Mouse (Mus musculus): ENCODE data around the gene Zscan2. TPM values are rescaled to one million over a fixed set of nuclear protein-coding genes. Genes with fewer than 3 reads are reported as not detected.

The Zscan2 gene
- total RNA-seq, 1 experiment from 2014 or later = 10.8 TPM

DNA sequence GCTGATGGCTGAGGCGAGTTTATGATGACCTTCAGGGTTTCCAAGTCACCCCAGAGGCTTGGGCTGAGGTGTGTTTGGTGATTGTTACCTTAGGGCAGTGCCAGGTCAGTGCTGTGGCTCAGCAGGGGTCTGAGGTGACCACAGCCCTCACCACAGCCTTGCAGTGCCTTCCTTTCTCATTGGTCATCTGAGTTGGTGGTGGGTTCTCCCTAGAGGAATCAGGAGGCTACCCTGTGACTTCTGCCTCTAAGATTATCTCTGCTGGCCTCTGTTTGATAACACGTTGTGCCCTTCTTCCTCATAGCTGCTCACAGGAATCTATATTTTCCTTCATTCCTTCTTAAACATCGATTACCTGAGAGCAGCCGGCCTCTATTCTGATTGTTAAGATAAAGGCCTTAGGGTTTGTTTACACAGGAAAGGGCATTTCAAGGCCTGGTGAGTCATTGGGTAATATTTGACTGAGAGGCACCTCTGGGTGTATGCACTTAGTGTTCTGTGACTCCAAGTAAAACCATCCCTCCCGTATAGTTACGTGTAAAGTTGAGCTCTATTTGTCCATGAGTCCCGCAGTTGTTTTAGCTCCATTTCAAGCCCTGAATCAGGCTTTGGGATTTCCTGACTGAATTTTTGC, 5.9 kb downstream of the Zscan2 start:
- ATAC-seq (ENCODE audit: extremely low read depth, insufficient number of reproducible peaks, low FRiP score, poor library complexity, severe bottlenecking) = no peak

DNA sequence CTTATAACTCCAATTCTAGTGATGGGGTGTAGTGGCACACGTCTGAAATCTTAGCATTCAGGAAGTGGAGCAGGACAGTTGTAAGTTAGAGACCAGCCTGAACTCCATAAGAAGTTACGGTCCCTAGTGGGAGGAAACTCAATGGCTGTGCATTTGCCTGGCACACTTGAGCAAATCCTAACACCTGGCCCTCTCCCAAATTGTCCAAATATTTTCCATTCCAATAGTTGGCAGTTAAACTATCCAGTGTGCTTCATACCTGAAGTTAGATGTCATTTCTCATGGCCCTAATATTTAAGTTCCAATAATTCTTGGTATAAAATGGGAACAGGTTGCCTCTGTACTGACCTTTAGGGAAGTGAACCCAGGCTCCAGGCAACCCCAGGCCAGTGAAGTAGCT, 8.0 kb downstream of the Zscan2 start:
- no peak for ATAC-seq (ENCODE audit: extremely low read depth, insufficient number of reproducible peaks, low FRiP score, poor library complexity, severe bottlenecking)

DNA sequence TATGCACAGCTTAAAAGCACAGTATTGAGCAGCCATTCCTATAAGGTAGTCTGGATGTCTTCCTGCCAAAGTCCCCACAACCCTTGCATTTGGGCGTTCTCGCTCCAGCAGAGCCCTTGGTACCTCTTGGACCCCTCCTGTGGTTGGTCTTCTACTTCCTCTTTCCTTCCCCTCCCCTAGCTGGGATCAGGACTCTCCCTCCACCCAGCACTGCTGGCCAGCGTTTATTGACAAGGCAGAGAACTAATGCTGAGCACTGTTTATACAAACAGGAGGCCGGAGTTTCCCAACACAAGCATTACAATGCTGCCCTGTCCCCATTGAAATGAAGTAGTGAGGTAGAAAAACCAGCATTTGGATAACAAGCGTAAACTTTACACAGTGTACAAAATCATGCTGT, 12.3 kb downstream of the Zscan2 start:
- no peak for ATAC-seq (ENCODE audit: extremely low read depth, insufficient number of reproducible peaks, low FRiP score, poor library complexity, severe bottlenecking)

DNA sequence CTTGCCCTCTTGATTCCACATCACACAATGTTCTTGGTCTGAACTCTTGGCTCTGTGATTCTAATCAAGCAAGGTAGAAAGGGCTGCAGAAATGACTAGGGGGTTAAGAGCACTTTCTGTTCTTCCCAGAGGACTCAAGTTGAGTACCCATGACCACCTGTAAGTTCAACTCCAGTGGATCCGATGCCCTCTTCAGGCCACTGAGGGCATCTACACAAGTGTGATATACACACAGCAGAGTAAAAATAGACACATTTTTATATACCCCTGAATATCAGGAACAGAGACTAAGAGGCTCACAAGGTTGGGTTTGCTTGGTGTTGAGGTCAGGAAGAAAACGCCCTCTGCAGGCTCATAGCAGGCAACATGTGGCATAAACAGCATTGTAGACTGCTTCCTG, 12.9 kb downstream of the Zscan2 start:
- no peak for ATAC-seq (ENCODE audit: extremely low read depth, insufficient number of reproducible peaks, low FRiP score, poor library complexity, severe bottlenecking)

DNA sequence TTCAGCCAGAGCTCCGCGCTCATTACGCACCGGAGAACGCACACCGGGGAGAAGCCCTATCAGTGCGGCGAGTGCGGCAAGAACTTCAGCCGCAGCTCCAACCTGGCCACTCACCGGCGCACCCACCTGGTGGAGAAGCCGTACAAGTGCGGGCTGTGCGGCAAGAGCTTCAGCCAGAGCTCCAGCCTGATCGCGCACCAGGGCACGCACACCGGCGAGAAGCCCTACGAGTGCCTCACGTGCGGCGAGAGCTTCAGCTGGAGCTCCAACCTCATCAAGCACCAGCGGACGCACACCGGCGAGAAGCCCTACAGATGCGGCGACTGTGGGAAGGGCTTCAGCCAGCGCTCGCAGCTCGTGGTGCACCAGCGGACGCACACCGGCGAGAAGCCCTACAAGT, 15.0 kb downstream of the Zscan2 start:
- ATAC-seq (ENCODE audit: extremely low read depth, insufficient number of reproducible peaks, low FRiP score, poor library complexity, severe bottlenecking) = no peak

DNA sequence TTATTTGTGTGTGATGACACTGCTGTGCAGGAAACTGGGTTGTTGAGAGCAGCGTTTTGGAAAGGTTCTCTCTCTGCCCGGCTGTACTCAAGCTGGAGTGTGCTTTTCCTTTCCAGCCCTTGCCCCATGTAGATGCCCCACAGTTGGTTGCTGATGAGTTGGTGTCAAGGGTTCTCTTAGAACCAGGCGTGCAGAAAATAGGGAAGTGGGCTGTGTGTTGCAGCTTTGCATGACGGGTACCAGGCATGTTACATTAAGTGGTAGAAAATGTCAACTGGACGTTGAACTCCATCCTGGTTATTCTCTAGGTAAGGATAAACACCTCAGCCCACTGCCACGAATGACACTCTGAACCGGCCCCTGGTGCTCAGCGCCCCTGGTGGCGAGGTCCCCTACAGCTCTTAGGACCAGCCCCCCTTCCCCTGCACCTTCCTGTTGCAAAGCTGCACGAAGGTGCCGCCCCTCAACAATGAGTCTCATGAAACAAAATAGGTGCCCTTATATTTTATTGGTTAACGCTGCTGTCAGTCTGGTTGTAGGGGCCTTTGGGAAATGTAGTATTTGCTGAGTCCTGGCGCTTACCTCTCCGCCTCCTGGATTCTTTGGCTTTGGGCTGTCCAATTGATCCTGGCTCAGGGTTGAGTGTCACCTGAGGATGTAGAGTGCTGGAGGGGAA, 22.2 kb downstream of the Zscan2 start:
- ATAC-seq (ENCODE audit: extremely low read depth, insufficient number of reproducible peaks, low FRiP score, poor library complexity, severe bottlenecking) = peak; percentile 93

DNA sequence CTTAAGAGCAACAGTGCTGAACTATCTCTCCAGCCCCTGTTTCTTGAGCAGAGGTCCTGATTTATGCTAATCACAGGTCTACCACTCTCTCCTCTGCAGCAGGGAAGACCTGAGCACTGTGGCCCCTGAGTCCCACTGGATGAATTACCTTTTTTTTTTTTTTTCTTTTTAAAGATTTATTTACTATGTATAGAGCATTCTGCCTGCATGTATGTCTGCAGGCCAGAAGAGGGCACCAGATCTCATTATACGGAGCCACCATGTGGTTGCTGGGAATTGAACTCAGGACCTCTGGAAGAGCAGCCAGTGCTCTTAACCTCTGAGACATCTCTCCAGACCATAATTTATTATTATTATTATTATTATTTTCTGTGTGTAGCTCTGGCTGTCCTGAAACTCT, 24.9 kb downstream of the Zscan2 start:
- no peak for ATAC-seq (ENCODE audit: extremely low read depth, insufficient number of reproducible peaks, low FRiP score, poor library complexity, severe bottlenecking)

DNA sequence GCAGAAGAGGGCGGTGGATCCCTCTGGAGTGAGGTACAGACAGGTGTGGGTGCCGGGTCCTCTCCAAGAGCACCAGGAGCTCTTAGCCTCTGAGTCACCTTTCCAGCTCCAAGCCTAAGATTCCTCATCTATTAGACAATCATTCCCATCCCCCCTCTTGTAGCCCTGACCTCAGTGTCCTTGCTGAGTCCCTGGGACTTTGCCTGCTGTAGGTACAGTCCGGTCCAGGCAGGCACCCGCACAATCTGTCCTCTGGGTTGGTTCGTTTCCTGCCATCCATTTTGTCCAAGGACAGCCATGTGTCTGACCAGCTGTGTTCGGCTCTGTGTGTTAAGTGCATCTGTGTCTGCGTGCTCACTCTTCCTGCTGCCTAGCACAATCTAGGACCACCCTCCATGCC, 27.9 kb downstream of the Zscan2 start:
- ATAC-seq (ENCODE audit: extremely low read depth, insufficient number of reproducible peaks, low FRiP score, poor library complexity, severe bottlenecking) = no peak

DNA sequence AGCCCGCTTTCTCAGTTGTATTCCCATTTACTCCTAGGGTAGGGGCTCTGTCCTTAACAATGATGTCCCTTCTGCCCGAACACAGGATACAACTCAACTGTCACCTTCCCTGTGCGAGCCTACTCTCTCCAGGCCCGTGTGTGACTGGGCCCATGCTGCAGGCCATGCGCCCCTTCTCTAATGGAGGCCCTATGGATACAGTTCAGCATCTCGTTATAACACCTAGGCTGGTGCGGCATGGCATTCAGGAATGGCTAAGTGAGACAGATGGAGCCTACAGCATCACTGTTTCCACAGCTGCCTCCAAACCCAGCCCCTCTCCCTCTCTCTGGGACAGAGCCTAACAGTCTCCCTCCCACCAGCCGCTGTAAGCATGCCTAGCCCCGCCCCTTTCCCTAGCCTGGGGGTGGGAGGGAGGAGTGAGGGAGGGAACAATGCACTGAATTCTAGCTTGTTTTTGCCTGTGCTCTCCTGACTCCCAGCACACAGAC, 28.3 kb downstream of the Zscan2 start:
- no peak for ATAC-seq (ENCODE audit: extremely low read depth, insufficient number of reproducible peaks, low FRiP score, poor library complexity, severe bottlenecking)

DNA sequence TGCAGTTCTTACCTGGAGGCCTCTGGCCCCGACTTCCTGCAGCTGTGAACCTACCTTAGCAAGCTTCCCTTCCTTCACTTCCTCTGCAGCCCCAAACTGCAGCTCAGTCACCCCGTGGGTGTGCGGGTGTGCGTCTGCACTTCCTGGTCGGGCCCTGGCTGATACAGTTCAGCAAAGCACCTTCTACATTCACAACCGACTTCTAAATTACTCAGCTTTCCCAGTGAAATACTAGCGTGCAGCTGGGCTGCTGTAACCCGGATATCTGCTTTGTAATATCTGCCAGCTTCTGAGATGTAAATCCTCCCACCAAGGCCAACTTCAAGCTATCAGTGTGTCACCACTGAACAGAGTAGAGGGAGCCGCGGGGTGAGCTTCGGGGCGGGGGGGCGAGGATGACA, 29.1 kb downstream of the Zscan2 start:
- ATAC-seq (ENCODE audit: extremely low read depth, insufficient number of reproducible peaks, low FRiP score, poor library complexity, severe bottlenecking) = peak; percentile 71

DNA sequence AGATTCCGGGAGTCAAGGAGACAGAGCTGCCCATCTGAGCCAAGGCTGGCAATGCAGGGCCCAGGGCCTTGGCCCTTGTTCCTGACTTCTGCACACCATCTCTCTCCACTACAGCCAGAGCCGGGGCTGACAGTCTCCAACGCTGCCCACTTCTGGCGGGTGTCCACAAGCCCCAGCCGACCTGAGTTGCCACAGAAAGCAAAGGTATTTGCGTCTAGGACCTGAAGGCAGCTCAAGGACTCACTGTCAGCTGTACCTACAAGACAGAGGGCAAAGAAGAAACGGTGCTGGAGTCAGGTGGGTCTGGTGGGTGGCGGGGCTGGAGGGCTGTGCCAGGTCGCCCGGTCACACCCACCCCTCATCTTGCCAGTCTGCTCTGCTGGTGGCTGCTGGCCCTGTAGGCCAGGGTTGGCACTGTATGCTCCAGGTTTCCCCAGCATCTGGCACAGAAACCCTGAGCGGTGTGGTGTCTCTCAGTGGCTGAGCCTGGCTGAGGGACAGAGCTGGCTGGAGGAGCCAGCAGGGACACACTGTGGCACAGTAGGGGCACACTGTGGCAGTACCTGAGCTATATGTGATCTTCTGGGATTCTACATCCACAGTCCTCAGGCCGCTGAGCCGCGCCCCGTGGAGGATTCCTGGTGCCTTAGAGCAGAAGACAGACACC, 32.5 kb downstream of the Zscan2 start:
- ATAC-seq (ENCODE audit: extremely low read depth, insufficient number of reproducible peaks, low FRiP score, poor library complexity, severe bottlenecking) = no peak

DNA sequence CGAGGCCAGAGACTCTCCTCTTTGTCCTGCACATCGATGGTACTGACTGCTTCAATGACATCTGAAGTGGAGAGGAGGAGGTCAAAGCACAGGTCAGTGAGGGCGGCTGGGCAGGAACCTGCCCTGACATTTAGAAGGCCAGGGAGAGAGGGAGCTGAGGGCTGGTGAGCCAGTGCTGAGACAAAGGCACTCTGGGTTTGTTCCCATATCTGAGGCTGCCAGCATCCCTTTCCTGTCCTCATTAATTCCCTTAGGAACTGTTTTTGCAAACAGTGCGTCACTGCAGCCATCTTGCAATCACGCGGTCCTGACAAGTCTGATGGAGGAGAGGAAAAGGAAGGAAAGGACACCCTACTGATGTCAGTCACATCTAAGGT, 33.0 kb downstream of the Zscan2 start:
- no peak for ATAC-seq (ENCODE audit: extremely low read depth, insufficient number of reproducible peaks, low FRiP score, poor library complexity, severe bottlenecking)

DNA sequence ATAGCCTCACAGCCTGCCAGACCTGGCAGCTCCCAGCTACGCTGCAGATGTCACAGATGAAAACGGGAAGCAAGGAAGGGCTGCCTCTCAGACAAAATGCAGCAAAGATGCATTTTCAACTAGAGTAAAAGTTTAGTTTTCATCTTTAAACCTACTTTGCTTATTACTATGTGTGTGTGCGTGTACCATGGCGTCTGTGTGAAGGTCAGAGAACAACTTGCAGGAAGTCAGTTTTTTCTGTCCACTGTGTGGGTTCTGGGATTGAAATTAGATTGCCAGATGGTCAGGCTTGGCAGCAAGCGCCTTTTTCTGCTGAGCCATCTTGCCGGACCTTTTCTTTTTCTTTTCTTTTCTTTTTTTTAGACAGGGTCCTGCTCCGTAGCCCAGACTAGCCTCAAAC, 33.5 kb downstream of the Zscan2 start:
- ATAC-seq (ENCODE audit: extremely low read depth, insufficient number of reproducible peaks, low FRiP score, poor library complexity, severe bottlenecking) = no peak

DNA sequence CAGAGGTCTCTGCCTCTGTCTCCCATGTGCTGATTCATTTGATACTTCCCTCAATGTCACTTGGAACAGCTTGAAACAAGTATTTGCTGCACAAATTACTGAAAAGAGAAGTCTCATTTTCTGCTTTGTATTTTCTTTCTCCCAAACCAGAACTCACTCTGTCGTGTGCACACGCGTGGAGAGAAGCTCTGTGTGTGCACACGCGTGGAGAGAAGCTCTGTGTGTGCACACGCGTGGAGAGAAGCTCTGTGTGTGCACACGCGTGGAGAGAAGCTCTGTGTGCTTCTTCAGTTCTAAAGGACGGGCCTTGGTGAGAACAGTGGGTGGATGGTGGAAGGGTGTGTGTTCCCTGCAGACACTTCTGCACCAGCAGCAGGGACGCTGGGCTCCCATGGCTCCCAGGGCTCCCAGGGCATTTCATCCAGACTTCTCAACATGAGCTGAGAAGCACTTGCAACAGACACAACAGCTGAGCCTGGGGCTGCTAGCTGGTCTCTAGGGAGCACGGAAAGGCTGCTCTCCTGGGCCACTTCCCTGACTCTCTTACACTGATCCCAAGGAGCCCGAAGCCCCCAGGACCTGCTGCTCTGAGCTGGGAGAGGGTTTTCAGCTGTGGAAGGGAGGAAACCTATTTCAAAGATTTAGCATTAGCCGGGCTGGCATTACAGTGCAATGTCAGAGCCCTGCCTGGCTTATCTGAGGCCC, 34.2 kb downstream of the Zscan2 start:
- no peak for ATAC-seq (ENCODE audit: extremely low read depth, insufficient number of reproducible peaks, low FRiP score, poor library complexity, severe bottlenecking)

DNA sequence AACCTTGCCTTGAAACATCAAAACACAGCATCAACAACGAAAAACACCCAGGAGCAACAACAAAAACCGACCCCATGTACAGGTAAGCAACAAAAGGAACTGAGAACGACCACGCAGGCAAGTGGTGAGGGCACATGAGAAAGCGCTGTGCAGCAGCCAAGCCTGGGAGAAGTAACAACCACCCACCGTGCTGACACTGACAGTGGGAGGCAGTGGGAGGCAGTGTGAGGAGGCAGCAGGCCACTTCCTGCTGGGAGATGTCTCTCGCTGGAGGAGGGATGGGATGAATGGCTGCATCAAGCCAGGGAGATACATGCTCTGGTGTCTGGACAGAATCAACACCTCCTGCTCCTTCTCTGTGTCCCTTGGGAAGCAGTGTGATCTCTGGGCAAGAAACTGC, 36.4 kb downstream of the Zscan2 start:
- no peak for ATAC-seq (ENCODE audit: extremely low read depth, insufficient number of reproducible peaks, low FRiP score, poor library complexity, severe bottlenecking)

DNA sequence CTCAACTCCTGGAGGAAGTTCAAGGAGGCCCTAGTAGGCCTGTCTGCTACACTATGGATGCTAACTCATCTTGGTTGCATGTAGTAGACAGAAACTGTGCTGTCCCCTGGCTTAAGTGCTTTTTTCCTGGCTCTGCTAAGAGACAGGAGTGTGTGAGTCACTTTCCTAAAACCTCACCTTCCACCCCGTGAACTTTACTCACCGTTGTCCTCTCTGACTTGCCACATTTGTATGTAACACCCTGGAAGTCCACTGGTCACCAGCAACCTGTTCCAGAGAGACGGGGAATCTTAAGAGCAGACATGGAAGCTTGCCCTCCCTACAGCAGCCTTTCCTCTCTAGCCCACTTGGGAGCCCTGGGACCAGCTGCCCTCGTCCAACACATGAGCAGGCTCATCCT, 37.0 kb downstream of the Zscan2 start:
- ATAC-seq (ENCODE audit: extremely low read depth, insufficient number of reproducible peaks, low FRiP score, poor library complexity, severe bottlenecking) = no peak

DNA sequence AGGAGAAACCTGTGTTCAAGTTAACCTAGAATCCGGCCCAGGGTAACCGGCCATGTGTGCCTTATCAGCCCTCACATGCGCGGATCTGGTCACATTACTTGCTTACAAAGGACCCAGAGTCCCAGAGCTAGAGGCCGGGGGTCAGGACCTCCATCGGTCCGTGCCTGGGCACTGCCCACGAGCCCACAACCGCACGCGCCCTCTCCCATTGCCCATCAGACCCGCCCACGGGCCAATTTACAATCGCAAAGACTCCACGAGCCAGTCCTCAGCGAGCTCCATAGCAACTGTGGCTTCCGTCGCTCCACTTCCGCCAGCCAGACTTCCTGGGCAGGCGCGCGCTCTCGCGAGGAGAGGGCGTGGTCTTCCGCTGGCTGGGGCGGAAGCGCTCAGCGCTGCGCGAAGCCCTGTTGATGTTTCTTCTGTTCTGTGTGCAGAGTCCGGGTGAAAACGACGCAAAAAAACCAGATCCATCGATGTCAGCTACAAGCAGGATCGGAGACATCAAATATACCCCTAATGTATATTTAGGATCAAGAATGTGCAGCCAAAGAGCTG, 40.3 kb downstream of the Zscan2 start, which contains the start of gene Wdr73:
Gene Wdr73, minus strand, starts transcription at position 326 of the 558 bp plus-strand sequence.
- peak; percentile 94 for ATAC-seq (ENCODE audit: extremely low read depth, insufficient number of reproducible peaks, low FRiP score, poor library complexity, severe bottlenecking)

DNA sequence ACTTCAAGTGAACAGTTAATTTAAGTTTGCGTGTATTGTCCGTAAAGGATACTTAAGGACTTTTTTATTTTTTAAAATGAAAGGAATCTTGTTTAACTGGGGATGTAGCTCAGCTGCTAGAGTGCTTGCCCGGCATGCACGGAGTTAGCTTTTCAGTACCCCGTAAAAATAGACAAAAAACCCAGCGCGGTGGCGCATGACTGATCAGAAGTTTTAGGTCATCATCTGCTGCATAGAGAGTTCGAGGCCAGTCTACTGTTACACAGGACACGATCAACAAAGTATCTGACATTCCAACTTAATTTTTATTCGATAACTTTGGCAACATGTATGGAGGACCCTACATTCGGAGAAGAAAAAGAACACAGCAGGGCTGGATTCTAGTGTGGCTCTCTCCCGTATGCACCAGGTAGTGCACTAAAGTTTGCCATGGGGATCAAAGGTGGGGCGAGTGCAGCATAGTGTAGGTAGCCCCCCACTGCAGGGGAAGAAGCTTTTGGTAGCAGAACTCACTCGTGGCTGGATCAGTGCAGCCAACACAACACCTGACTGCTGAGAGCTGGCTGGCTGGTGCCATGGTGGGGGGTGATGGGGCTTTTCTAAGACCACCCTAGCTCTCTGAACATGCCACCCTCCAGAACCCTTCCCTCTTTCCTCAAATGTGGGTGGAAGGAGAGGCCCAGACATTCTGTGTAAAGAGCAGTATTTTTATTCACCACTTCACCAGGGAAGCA, 41.0 kb downstream of the Zscan2 start:
- no peak for ATAC-seq (ENCODE audit: extremely low read depth, insufficient number of reproducible peaks, low FRiP score, poor library complexity, severe bottlenecking)
